22 mouse cellular contexts compared by ENCODE assay signal in genomic region chr16:26181716-26182115, GRCm38 (mm10).
"Had no signal": no experiment of that assay in that cellular context is flagged by ENCODE, and none has a peak within 500 bp of the region (broad histone marks: within the 10 kb centered on the region; RNA-seq: fewer than 3 reads in every experiment).

No protein-coding gene starts in this region.

- ATAC-seq: forebrain, embryonic 13.5 days; forebrain, embryonic 14.5 days; forebrain, embryonic 15.5 days; forebrain, embryonic 16.5 days; forebrain, postnatal 0 days had no signal

- DNase-seq: cerebellum, adult 2 months; cerebellum, adult 8-10 months; cerebellum, adult 9-10 months; cerebellum, adult 9-11 months; cerebellum, postnatal 10 days; cerebellum, postnatal 14 days; cerebellum, postnatal 25 days; cerebellum, postnatal 36 days; embryo, embryonic 11 days; forebrain, postnatal 0 days; gastrocnemius, adult 2 months; gastrocnemius, postnatal 10 days; gastrocnemius, postnatal 14 days; gastrocnemius, postnatal 25 days; gastrocnemius, postnatal 36 days; heart, adult 11 months; heart, adult 18-20 months; heart, adult 2 months had no signal
